In the genomic region with DNA sequence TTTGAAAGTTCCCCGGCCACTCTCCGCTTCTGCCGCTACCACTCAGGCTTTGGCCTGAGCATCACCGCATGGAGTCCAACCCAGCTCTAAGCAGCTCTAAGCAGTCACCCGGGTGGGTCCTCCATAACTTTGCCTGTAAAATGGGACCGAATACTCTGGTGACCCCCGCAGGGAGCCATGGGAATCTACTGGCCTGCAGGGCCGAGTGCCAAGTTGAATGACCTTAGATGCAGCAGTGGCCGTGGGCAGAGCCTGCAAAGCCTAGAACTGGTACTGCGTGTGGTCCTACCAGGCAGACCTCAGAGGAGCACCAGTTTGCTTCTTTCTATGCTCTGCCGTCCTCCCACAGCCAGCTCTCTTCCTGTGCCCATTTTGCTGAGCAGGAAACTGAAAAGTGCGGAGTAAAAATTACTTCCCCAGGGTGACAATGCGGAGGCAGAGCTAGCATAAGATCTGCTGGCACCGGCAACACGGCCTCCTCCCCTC, we compare ENCODE assay signal across 8 mouse cellular contexts. TPM values are rescaled to one million over a fixed set of nuclear protein-coding genes. Genes with fewer than 3 reads are reported as not detected.
DNase-seq lines count a peak whose midpoint lies in the region; ATAC-seq and TF ChIP-seq lines count a peak whose summit lies in the region.

No protein-coding gene starts in this region.

- H3K9me3 ChIP-seq in erythroblast, embryonic 14.5 days (ENCODE audit: control insufficient read depth, low read length), result no peaks in the 10 kb centered on the region
- no peaks in the 10 kb centered on the region for H3K9me3 ChIP-seq in hindbrain, postnatal 0 days (ENCODE audit: low read length)
- no peaks in the 10 kb centered on the region for H3K9me3 ChIP-seq in liver, embryonic 14.5 days (ENCODE audit: control insufficient read depth, low read length)
- H3K9me3 ChIP-seq in neural tube, embryonic 12.5 days, result no peaks in the 10 kb centered on the region

- no peaks in the 10 kb centered on the region for H3K36me3 ChIP-seq in liver, adult 2 months (ENCODE audit: control insufficient read depth, insufficient read depth, low read length)
- no peaks in the 10 kb centered on the region for H3K36me3 ChIP-seq in erythroblast, embryonic 14.5 days (ENCODE audit: control insufficient read depth)
- no peaks in the 10 kb centered on the region for H3K36me3 ChIP-seq in hindbrain, postnatal 0 days (ENCODE audit: insufficient read depth, low read length)
- no peaks in the 10 kb centered on the region for H3K36me3 ChIP-seq in liver, embryonic 14.5 days (replicated peaks; ENCODE audit: control insufficient read depth, insufficient read depth, low read depth)
- no peaks in the 10 kb centered on the region for H3K36me3 ChIP-seq in neural tube, embryonic 12.5 days

- peak; percentile 27 for DNase-seq in liver, adult 2 months (ENCODE audit: extremely low read depth, low read depth, low spot score)
- DNase-seq in liver, result no peak
- DNase-seq in adrenal gland, postnatal 10 days, result peak; percentile 77
- DNase-seq in hindbrain, postnatal 0 days (ENCODE audit: low spot score), result peak; percentile 14
- DNase-seq in liver, embryonic 14.5 days (ENCODE audit: low read depth in 3 of 3, low spot score in 3 of 3), result no peak
- DNase-seq in right cerebral cortex, postnatal 25 days, result no peak

- H3K4me3 ChIP-seq in liver, adult 2 months (ENCODE audit: insufficient read depth, low read depth, low read length), result peak overlapping the region; percentile 71
- peak overlapping the region; percentile 55 for H3K4me3 ChIP-seq in erythroblast, embryonic 14.5 days (replicated peaks)
- peak overlapping the region; percentile 57 for H3K4me3 ChIP-seq in hindbrain, postnatal 0 days (ENCODE audit: low read length)
- H3K4me3 ChIP-seq in liver, embryonic 14.5 days (ENCODE audit: insufficient read depth in 1 of 2, low read depth in 2 of 2, low read length in 2 of 2), result peak overlapping the region; percentile 26 to 31
- peak overlapping the region; percentile 48 for H3K4me3 ChIP-seq in neural tube, embryonic 12.5 days

- H3K27ac ChIP-seq in liver, adult 2 months (replicated peaks; ENCODE audit: insufficient read depth, low read depth, low read length), result peak overlapping the region; percentile 25
- H3K27ac ChIP-seq in hindbrain, postnatal 0 days, result no peak overlapping the region
- H3K27ac ChIP-seq in liver, embryonic 14.5 days, result no peak overlapping the region
- no peak overlapping the region for H3K27ac ChIP-seq in neural tube, embryonic 12.5 days

- H3K9ac ChIP-seq in liver, adult 2 months (ENCODE audit: low read depth, low read length), result peak overlapping the region; percentile 67
- H3K9ac ChIP-seq in hindbrain, postnatal 0 days (replicated peaks; ENCODE audit: low read length), result peak overlapping the region; percentile 60
- H3K9ac ChIP-seq in liver, embryonic 14.5 days (replicated peaks), result no peak overlapping the region
- H3K9ac ChIP-seq in neural tube, embryonic 12.5 days, result peak overlapping the region; percentile 57; the same call in 1 of the 2 replicates

- TF ChIP-seq CTCF in liver, adult 2 months (IDR thresholded peaks at IDR 0.05; ENCODE audit: low read depth, low read length), result no peak
- TF ChIP-seq CTCF in hindbrain, postnatal 0 days (IDR thresholded peaks at IDR 0.05; ENCODE audit: low read depth), result no peak
- TF ChIP-seq CTCF in liver, embryonic 14.5 days (IDR thresholded peaks at IDR 0.05; ENCODE audit: low read depth), result no peak

- 4% methylated on average over 15 of the region's 15 CpGs for WGBS in liver, adult 2 months
- 7% methylated on average over 15 of the region's 15 CpGs for WGBS in hindbrain, postnatal 0 days
- WGBS in liver, embryonic 14.5 days (ENCODE audit: insufficient replicate concordance), result 4% methylated on average over 15 of the region's 15 CpGs
- WGBS in neural tube, embryonic 12.5 days, result 3% methylated on average over 15 of the region's 15 CpGs

- no peaks in the 10 kb centered on the region for H3K4me1 ChIP-seq in liver, adult 2 months (ENCODE audit: control insufficient read depth, insufficient read depth, low read length)
- H3K4me1 ChIP-seq in erythroblast, embryonic 14.5 days (ENCODE audit: control insufficient read depth), result peaks cover 8% of the 10 kb centered on the region
- H3K4me1 ChIP-seq in hindbrain, postnatal 0 days (ENCODE audit: insufficient read depth, low read length), result peaks cover 7% of the 10 kb centered on the region
- H3K4me1 ChIP-seq in liver, embryonic 14.5 days (replicated peaks; ENCODE audit: control insufficient read depth in 2 of 2, insufficient read depth in 2 of 2, low read length in 1 of 2), result peaks cover 0 to 4% of the 10 kb centered on the region in 2 experiments; a peak in 1 of 4 replicates
- peaks cover 20% of the 10 kb centered on the region for H3K4me1 ChIP-seq in neural tube, embryonic 12.5 days

- TF ChIP-seq POLR2A in liver, adult 2 months (IDR thresholded peaks at IDR 0.05; ENCODE audit: extremely low read depth, insufficient read depth, low read length), result no peak

- H3K4me2 ChIP-seq in hindbrain, postnatal 0 days (ENCODE audit: low read depth, low read length), result peak overlapping the region; percentile 97
- peak overlapping the region; percentile 48 for H3K4me2 ChIP-seq in liver, embryonic 14.5 days (ENCODE audit: low read depth)
- peak overlapping the region; percentile 99 for H3K4me2 ChIP-seq in neural tube, embryonic 12.5 days (replicated peaks)

- peak; percentile 44 for ATAC-seq in hindbrain, postnatal 0 days
- ATAC-seq in liver, embryonic 14.5 days (ENCODE audit: insufficient read depth), result peak; percentile 22; the same call in 1 of the 2 replicates
- ATAC-seq in neural tube, embryonic 12.5 days (ENCODE audit: low FRiP score, low read depth), result peak; percentile 52

- H3K27me3 ChIP-seq in liver, adult 2 months (ENCODE audit: control insufficient read depth, insufficient read depth, low read length), result no peaks in the 10 kb centered on the region
- H3K27me3 ChIP-seq in erythroblast, embryonic 14.5 days (ENCODE audit: control insufficient read depth), result peaks cover 31% of the 10 kb centered on the region
- no peaks in the 10 kb centered on the region for H3K27me3 ChIP-seq in hindbrain, postnatal 0 days (ENCODE audit: insufficient read depth, low read length)
- H3K27me3 ChIP-seq in liver, embryonic 14.5 days (ENCODE audit: control insufficient read depth, insufficient read depth, low read length), result peaks cover 14% of the 10 kb centered on the region
- H3K27me3 ChIP-seq in neural tube, embryonic 12.5 days (replicated peaks), result peaks cover 27% of the 10 kb centered on the region

- H3K79me2 ChIP-seq in liver, adult 2 months (ENCODE audit: control insufficient read depth, insufficient read depth, low read length), result no peaks in the 10 kb centered on the region

- no peak for TF ChIP-seq EP300 in liver, embryonic 14.5 days (IDR thresholded peaks at IDR 0.05; ENCODE audit: low read depth)

RNA-seq across cellular contexts. Expression of gene Pfkfb3, which starts 0.9 kb away (rescaled TPM):
- 6.3 and 10.2 TPM in 2 replicates for total RNA-seq in liver, adult 2 months (2014; rRNA removed)
- polyA plus RNA-seq in liver, adult 2 months (2012; rRNA removed), result 2.3 and 5.1 TPM in 2 replicates
- total RNA-seq in adrenal gland, postnatal 10 days (2021), result 100 to 1,000 TPM; 107 to 116 TPM
- polyA plus RNA-seq in erythroblast, embryonic 14.5 days (2012), result 0.01 TPM in 2 replicates
- 15.6 and 21.3 TPM in 2 replicates for total RNA-seq in hindbrain, postnatal 0 days (2014; rRNA removed)
- 18.5 and 19.6 TPM in 2 replicates for polyA plus RNA-seq in hindbrain, postnatal 0 days (2015; fragmentation: Nextera tagmentation; extraction: Ambion mirVana)
- polyA plus RNA-seq in liver, embryonic 14.5 days (2012; rRNA removed), result 4.6 and 5.2 TPM in 2 replicates
- polyA plus RNA-seq in liver, embryonic 14.5 days (2014; fragmentation: Nextera tagmentation; extraction: Ambion mirVana), result 2.6 and 3.5 TPM in 2 replicates
- 21.2 and 21.5 TPM in 2 replicates for polyA plus RNA-seq in neural tube, embryonic 12.5 days (2016; fragmentation: Nextera tagmentation; extraction: Ambion mirVana)

RNA-seq across cellular contexts. Expression of gene Rbm17, which starts 50.9 kb away (rescaled TPM):
- total RNA-seq in liver, adult 2 months (2014; rRNA removed), result 49.7 and 73.6 TPM in 2 replicates
- 19.5 and 21.6 TPM in 2 replicates for polyA plus RNA-seq in liver, adult 2 months (2012; rRNA removed)
- total RNA-seq in adrenal gland, postnatal 10 days (2021), result 100 to 1,000 TPM; 116 to 118 TPM
- polyA plus RNA-seq in erythroblast, embryonic 14.5 days (2012), result 3.4 and 7.2 TPM in 2 replicates
- total RNA-seq in hindbrain, postnatal 0 days (2014; rRNA removed), result 57.3 and 59.5 TPM in 2 replicates
- polyA plus RNA-seq in hindbrain, postnatal 0 days (2015; fragmentation: Nextera tagmentation; extraction: Ambion mirVana), result 127 and 128 TPM in 2 replicates
- polyA plus RNA-seq in liver, embryonic 14.5 days (2012; rRNA removed), result 28.3 and 63.0 TPM in 2 replicates
- 53.2 and 54.0 TPM in 2 replicates for polyA plus RNA-seq in liver, embryonic 14.5 days (2014; fragmentation: Nextera tagmentation; extraction: Ambion mirVana)
- polyA plus RNA-seq in neural tube, embryonic 12.5 days (2016; fragmentation: Nextera tagmentation; extraction: Ambion mirVana), result 167 and 168 TPM in 2 replicates

Comparison
In these comparisons a context has a peak if more than half of its experiments do, and no peak if none do; other contexts are left out.
1. DNase-seq: peak in liver, adult 2 months (single experiment), adrenal gland, postnatal 10 days (single experiment) and hindbrain, postnatal 0 days (single experiment); none in liver (single experiment), liver, embryonic 14.5 days (0 of 3) and right cerebral cortex, postnatal 25 days (single experiment).
2. H3K4me2 ChIP-seq: peak in every context shown above with its lines; median percentile 99 in neural tube, embryonic 12.5 days; 97 in hindbrain, postnatal 0 days; 48 in liver, embryonic 14.5 days.
3. Peak in every context shown above with its lines, with median percentiles within 50 percentile points of each other: H3K4me3 ChIP-seq and ATAC-seq.